Mouse (Mus musculus): ENCODE data around the gene Gpkow. TPM values are rescaled to one million over a fixed set of nuclear protein-coding genes. Genes with fewer than 3 reads are reported as not detected.
"Not testable (repeated sequence)": the region's sequence is repeated elsewhere in the genome, so short reads cannot be mapped to it uniquely, and the experiment has no call there.

Gene Gpkow
- polyA plus RNA-seq, 1 experiment from 2014 or later, result 39.0 TPM

GRCm38 (mm10) chrX:7714135-7714899 is 17.4 kb downstream of the Gpkow start, which contains the start of gene Wdr45:
Gene Wdr45 (plus strand): TSS chrX:7714333.
- 23% methylated on average over 25 of the region's 60 CpGs for whole genome bisulfite sequencing
- H3K27ac ChIP-seq (ENCODE audit: low read length); H3K9ac ChIP-seq (replicated peaks; ENCODE audit: low read depth, low read length); H3K4me1 ChIP-seq (ENCODE audit: control insufficient read depth, insufficient read depth, low read length); H3K36me3 ChIP-seq (ENCODE audit: control insufficient read depth, insufficient read depth, low read length); H3K9me3 ChIP-seq (ENCODE audit: control insufficient read depth, low read depth, low read length); H3K27me3 ChIP-seq (ENCODE audit: control insufficient read depth, insufficient read depth, low read length): not testable (repeated sequence)
- ATAC-seq (ENCODE audit: insufficient number of reproducible peaks, insufficient read depth, low FRiP score, low read depth), result peak; percentile 97
- peak within 1 kb of the TSS; percentile 27 for H3K4me3 ChIP-seq (ENCODE audit: low read depth, low read length)
- peak within 1 kb of the TSS; percentile 39; the same call in 1 of the 2 replicates for H3K4me2 ChIP-seq (replicated peaks; ENCODE audit: low read depth, low read length)

GRCm38 (mm10) chrX:7716058-7716457 is 19.1 kb downstream of the Gpkow start:
- H3K36me3 ChIP-seq (ENCODE audit: control insufficient read depth, insufficient read depth, low read length); H3K9me3 ChIP-seq (ENCODE audit: control insufficient read depth, low read depth, low read length); H3K27me3 ChIP-seq (ENCODE audit: control insufficient read depth, insufficient read depth, low read length); H3K27ac ChIP-seq (ENCODE audit: low read length); H3K4me2 ChIP-seq (replicated peaks; ENCODE audit: low read depth, low read length); H3K9ac ChIP-seq (replicated peaks; ENCODE audit: low read depth, low read length); H3K4me3 ChIP-seq (ENCODE audit: low read depth, low read length); H3K4me1 ChIP-seq (ENCODE audit: control insufficient read depth, insufficient read depth, low read length); ATAC-seq (ENCODE audit: insufficient number of reproducible peaks, insufficient read depth, low FRiP score, low read depth): not testable (repeated sequence)
- 33% methylated on average over 1 of the region's 1 CpGs for WGBS

GRCm38 (mm10) chrX:7721514-7722281 is 24.8 kb downstream of the Gpkow start, which contains the start of gene Gm45208:
Gene Gm45208 (plus strand): TSS chrX:7722245.
- Histone ChIP-seq H3K4me2 (replicated peaks; ENCODE audit: low read depth, low read length) (peak within 1 kb of the TSS; percentile 62), H3K27me3 (ENCODE audit: control insufficient read depth, insufficient read depth, low read length) (no peaks in the 10 kb centered on the region), H3K4me1 (ENCODE audit: control insufficient read depth, insufficient read depth, low read length) (0 out of 2 replicates have a peak, but pooled peaks cover 3% of the 10 kb centered on the region), H3K9me3 (ENCODE audit: control insufficient read depth, low read depth, low read length) (no peaks in the 10 kb centered on the region), H3K27ac (ENCODE audit: low read length) (peak within 1 kb of the TSS; percentile 94), H3K4me3 (ENCODE audit: low read depth, low read length) (peak within 1 kb of the TSS; percentile 52), H3K36me3 (ENCODE audit: control insufficient read depth, insufficient read depth, low read length) (no peaks in the 10 kb centered on the region; the same call in none of the 2 replicates), H3K9ac (replicated peaks; ENCODE audit: low read depth, low read length) (peak within 1 kb of the TSS; percentile 53)
- peak; percentile 88 for ATAC-seq (ENCODE audit: insufficient number of reproducible peaks, insufficient read depth, low FRiP score, low read depth)
- WGBS, result 20% methylated on average over 22 of the region's 22 CpGs

- Histone ChIP-seq H3K4me3 (ENCODE audit: low read depth, low read length) (peak overlapping the region; percentile 52), H3K9ac (replicated peaks; ENCODE audit: low read depth, low read length) (peak overlapping the region; percentile 53), H3K27me3 (ENCODE audit: control insufficient read depth, insufficient read depth, low read length) (no peaks in the 10 kb centered on the region), H3K4me2 (replicated peaks; ENCODE audit: low read depth, low read length) (peak overlapping the region; percentile 62), H3K27ac (ENCODE audit: low read length) (peak overlapping the region; percentile 94; the same call in 1 of the 2 replicates), H3K9me3 (ENCODE audit: control insufficient read depth, low read depth, low read length) (no peaks in the 10 kb centered on the region), H3K4me1 (ENCODE audit: control insufficient read depth, insufficient read depth, low read length) (0 out of 2 replicates have a peak, but pooled peaks cover 3% of the 10 kb centered on the region), H3K36me3 (ENCODE audit: control insufficient read depth, insufficient read depth, low read length) (no peaks in the 10 kb centered on the region; the same call in none of the 2 replicates)
- 10% methylated on average over 11 of the region's 11 CpGs for WGBS
- no peak for ATAC-seq (ENCODE audit: insufficient number of reproducible peaks, insufficient read depth, low FRiP score, low read depth)
Observed at GRCm38 (mm10) chrX:7722282-7722611, 25.3 kb downstream of the Gpkow start.

- Histone ChIP-seq H3K4me3 (ENCODE audit: low read depth, low read length) (peak overlapping the region; percentile 52), H3K36me3 (ENCODE audit: control insufficient read depth, insufficient read depth, low read length) (no peaks in the 10 kb centered on the region; the same call in none of the 2 replicates), H3K9me3 (ENCODE audit: control insufficient read depth, low read depth, low read length) (no peaks in the 10 kb centered on the region), H3K9ac (replicated peaks; ENCODE audit: low read depth, low read length) (0 out of 2 replicates have a peak overlapping the region, but pooled peaks have one; percentile 53), H3K27me3 (ENCODE audit: control insufficient read depth, insufficient read depth, low read length) (no peaks in the 10 kb centered on the region), H3K27ac (ENCODE audit: low read length) (no peak overlapping the region), H3K4me2 (replicated peaks; ENCODE audit: low read depth, low read length) (peak overlapping the region; percentile 62), H3K4me1 (ENCODE audit: control insufficient read depth, insufficient read depth, low read length) (0 out of 2 replicates have a peak, but pooled peaks cover 3% of the 10 kb centered on the region)
- ATAC-seq (ENCODE audit: insufficient number of reproducible peaks, insufficient read depth, low FRiP score, low read depth), result no peak
- WGBS, result 19% methylated on average over 4 of the region's 4 CpGs
Observed at GRCm38 (mm10) chrX:7722691-7723090, 25.8 kb downstream of the Gpkow start.

GRCm38 (mm10) chrX:7724135-7724534 is 27.2 kb downstream of the Gpkow start:
- H3K4me2 ChIP-seq (replicated peaks; ENCODE audit: low read depth, low read length), result no peak overlapping the region
- WGBS, result 81% methylated on average over 7 of the region's 7 CpGs
- H3K4me3 ChIP-seq (ENCODE audit: low read depth, low read length), result no peak overlapping the region
- H3K9ac ChIP-seq (replicated peaks; ENCODE audit: low read depth, low read length), result no peak overlapping the region
- H3K36me3 ChIP-seq (ENCODE audit: control insufficient read depth, insufficient read depth, low read length), result no peaks in the 10 kb centered on the region; the same call in none of the 2 replicates
- H3K27ac ChIP-seq (ENCODE audit: low read length), result no peak overlapping the region
- H3K4me1 ChIP-seq (ENCODE audit: control insufficient read depth, insufficient read depth, low read length), result peaks cover 3% of the 10 kb centered on the region; the same call in 1 of the 2 replicates
- H3K27me3 ChIP-seq (ENCODE audit: control insufficient read depth, insufficient read depth, low read length), result no peaks in the 10 kb centered on the region
- ATAC-seq (ENCODE audit: insufficient number of reproducible peaks, insufficient read depth, low FRiP score, low read depth), result no peak
- H3K9me3 ChIP-seq (ENCODE audit: control insufficient read depth, low read depth, low read length), result no peaks in the 10 kb centered on the region

- Histone ChIP-seq H3K27ac (ENCODE audit: low read length) (no peak overlapping the region), H3K4me1 (ENCODE audit: control insufficient read depth, insufficient read depth, low read length) (peaks cover 3% of the 10 kb centered on the region; the same call in 1 of the 2 replicates), H3K27me3 (ENCODE audit: control insufficient read depth, insufficient read depth, low read length) (no peaks in the 10 kb centered on the region), H3K9ac (replicated peaks; ENCODE audit: low read depth, low read length) (no peak overlapping the region), H3K4me2 (replicated peaks; ENCODE audit: low read depth, low read length) (no peak overlapping the region), H3K36me3 (ENCODE audit: control insufficient read depth, insufficient read depth, low read length) (no peaks in the 10 kb centered on the region; the same call in none of the 2 replicates), H3K4me3 (ENCODE audit: low read depth, low read length) (no peak overlapping the region), H3K9me3 (ENCODE audit: control insufficient read depth, low read depth, low read length) (no peaks in the 10 kb centered on the region)
- WGBS, result 84% methylated on average over 12 of the region's 12 CpGs
- no peak for ATAC-seq (ENCODE audit: insufficient number of reproducible peaks, insufficient read depth, low FRiP score, low read depth)
Observed at GRCm38 (mm10) chrX:7725841-7726240, 28.9 kb downstream of the Gpkow start.

GRCm38 (mm10) chrX:7727176-7727575 is 30.2 kb downstream of the Gpkow start:
- H3K4me1 ChIP-seq (ENCODE audit: control insufficient read depth, insufficient read depth, low read length), result peaks cover 3% of the 10 kb centered on the region; the same call in 1 of the 2 replicates
- H3K9ac ChIP-seq (replicated peaks; ENCODE audit: low read depth, low read length), result no peak overlapping the region
- no peaks in the 10 kb centered on the region for H3K27me3 ChIP-seq (ENCODE audit: control insufficient read depth, insufficient read depth, low read length)
- no peak overlapping the region for H3K4me2 ChIP-seq (replicated peaks; ENCODE audit: low read depth, low read length)
- H3K9me3 ChIP-seq (ENCODE audit: control insufficient read depth, low read depth, low read length), result no peaks in the 10 kb centered on the region
- H3K27ac ChIP-seq (ENCODE audit: low read length), result no peak overlapping the region
- no peak overlapping the region for H3K4me3 ChIP-seq (ENCODE audit: low read depth, low read length)
- 89% methylated on average over 13 of the region's 13 CpGs for WGBS
- no peak for ATAC-seq (ENCODE audit: insufficient number of reproducible peaks, insufficient read depth, low FRiP score, low read depth)
- H3K36me3 ChIP-seq (ENCODE audit: control insufficient read depth, insufficient read depth, low read length), result no peaks in the 10 kb centered on the region; the same call in none of the 2 replicates

Data from stomach, embryonic 14.5 days (tissue).